Mouse (Mus musculus) c-Kit-positive CD71-negative TER-119-negative erythroid progenitor cells, embryonic 14.5 days (primary cell): ENCODE measurements around the gene Gpr34.

ENCODE experiments used
- DNase-seq: peaks from one replicate; pipeline ENCODE4 v3.0.0-alpha.2; 2013; ENCODE audit warnings: low read depth

Gene Gpr34

DNA sequence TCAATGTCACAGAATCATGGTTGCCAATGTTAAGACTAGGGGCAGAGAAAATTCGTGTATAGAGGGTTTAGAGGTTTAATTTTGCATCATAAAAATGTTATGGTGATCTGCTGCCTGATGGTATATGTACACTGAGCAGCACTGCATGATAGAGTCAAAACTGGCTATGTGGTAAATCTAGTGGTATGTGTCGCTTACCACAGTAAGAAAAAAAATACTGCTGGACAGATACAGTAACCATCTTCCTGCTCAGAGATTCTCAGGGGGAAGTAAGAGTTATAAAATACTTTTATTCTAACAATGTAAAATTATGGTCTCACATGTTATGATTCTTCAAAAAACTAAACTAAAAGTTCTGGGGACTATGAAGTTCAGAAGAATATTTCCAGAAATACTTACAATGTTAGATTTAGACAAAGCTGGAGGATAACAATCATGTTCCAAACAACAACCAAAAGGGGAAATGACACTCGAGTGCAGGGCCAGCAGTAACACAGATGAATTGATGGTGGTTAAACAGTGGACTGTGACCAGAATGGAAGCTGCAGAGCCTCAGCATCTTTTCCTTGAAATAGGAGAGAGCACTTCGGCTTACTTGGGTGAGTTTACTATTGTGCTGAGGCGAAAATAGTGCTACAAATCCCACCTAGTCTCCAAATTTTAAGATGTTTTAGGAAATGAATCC is at the start of gene Gpr34:
Gene Gpr34, plus strand, starts transcription at position 491 of the 685 bp plus-strand sequence.
- DNase-seq: no peak

GRCm38 (mm10) chrX:13599373-13599772 is 32.5 kb upstream of the Gpr34 start:
- no peak for DNase-seq

- no peak for DNase-seq
These were observed 31.9 kb upstream of the Gpr34 start for GRCm38 (mm10) chrX:13599966-13600365.

DNA sequence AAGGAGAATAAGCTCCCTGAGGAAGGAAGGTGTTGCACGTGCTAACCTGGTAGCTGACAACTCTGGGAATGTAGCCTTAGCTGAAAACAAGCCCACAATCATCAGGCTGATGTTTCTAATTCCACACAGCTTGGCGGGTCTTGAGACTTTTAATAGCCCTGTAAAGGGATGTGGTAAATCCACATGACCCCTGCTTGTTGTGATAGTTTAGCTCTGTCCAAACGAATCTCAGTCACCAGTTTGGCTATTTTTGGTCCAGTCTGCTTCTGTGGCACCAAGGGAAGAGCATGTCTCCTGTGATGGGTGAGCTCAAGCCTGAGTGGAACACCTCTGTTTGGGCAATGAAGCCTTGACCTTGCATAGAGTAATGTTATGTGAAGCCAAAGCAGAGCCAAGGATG is 25.1 kb upstream of the Gpr34 start:
- DNase-seq: no peak

GRCm38 (mm10) chrX:13607752-13608151 is 24.1 kb upstream of the Gpr34 start:
- DNase-seq: no peak

- DNase-seq: no peak
These were observed 20.8 kb upstream of the Gpr34 start for GRCm38 (mm10) chrX:13611114-13611513.

GRCm38 (mm10) chrX:13612115-13612514 is 19.8 kb upstream of the Gpr34 start:
- no peak for DNase-seq

DNA sequence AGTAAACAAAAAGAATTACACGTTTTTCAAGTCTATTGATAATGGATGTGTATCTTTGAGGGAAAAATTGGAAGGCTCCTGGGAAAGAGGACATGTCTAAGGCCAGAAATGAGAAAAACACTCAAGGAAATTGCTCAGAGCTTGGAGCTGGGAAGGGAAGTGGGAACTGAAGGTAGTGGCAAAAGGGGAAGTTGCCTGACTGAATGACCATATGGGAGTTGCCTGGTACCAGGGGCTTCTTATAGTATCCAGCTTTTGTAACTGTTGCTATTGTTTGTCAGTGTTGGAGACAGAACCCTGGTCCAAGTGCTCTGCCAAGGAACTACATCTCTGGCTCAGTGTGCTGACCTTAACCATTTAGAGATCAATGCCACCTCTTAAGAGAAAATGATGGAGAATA is 15.2 kb upstream of the Gpr34 start:
- no peak for DNase-seq

DNA sequence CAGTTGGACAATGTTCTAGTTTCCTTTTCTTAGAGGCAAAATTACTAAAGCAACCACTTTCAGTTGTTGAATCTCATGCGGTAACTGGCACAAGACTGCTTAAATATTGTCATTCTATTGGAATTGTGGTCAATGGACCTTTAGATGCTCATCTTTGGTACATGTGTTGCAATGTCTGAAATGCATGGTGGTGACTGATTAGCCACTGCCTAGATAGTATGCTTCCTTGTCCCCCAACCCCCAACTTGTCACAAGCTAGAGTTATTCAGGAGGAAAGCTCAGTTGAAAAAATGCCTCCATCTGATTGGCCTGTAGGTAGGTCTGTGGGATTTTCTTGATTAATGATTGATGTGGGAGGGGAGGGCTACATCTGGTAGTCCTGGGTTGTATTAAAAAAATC is 14.6 kb upstream of the Gpr34 start:
- DNase-seq: no peak

DNA sequence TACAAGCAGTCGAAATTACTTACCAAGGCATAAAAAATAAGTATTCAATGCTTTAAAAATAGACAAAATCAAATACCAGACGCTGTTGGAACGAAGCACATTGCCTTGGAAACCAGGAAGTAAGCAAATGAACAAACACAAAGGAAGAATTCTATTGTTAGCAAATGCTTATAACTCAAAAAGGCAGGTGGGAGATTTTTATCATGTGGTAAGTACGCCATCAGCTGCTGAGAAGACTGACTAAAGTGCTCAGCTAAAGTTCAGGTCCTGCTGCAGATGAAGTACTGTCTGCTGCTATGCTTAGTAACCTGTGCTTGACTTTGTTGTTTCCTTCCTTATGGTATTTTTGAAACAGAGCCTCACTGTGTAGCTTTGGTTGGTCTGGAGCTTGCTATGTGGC is 13.4 kb upstream of the Gpr34 start:
- no peak for DNase-seq

DNA sequence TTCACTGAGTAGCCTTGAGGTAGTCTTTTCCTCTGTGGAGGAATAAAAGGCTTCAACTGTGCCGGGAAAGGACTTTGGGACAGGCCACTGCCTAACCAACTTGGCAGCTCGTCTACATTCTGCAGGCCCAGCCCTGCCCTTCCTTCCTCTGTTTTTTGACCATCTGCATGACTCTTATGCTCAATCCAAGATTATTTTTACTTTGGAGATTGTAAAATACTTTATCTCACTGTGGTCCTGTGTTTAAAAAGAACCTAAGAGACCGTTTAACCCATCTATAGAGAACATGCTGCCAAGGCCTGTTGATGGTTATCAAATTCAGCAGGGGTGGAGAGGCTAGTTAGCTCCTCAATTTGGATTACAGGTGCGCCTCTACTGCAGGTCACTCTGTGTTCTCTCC is 10.4 kb upstream of the Gpr34 start:
- no peak for DNase-seq

GRCm38 (mm10) chrX:13622654-13623053 is 9.2 kb upstream of the Gpr34 start:
- DNase-seq: no peak

DNA sequence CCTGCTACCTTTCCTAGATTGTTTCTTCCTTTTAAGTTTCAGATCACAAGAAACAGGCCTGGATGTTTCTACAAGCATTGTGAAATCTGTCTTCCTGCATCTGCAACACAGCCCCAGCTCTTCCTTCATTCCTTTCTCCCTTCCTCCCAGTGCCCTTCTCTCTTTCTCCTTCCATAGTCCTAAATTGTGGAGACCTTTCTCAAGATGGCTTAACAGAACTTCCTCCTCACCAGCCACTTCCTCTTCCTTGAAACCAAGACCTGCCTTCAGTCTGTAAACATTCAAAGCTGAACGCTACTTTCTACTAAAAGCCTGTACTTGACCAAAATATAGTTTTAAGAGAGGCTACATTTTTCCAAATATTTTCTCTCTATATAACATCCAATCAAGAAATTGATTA is 4.5 kb downstream of the Gpr34 start:
- DNase-seq: no peak

DNA sequence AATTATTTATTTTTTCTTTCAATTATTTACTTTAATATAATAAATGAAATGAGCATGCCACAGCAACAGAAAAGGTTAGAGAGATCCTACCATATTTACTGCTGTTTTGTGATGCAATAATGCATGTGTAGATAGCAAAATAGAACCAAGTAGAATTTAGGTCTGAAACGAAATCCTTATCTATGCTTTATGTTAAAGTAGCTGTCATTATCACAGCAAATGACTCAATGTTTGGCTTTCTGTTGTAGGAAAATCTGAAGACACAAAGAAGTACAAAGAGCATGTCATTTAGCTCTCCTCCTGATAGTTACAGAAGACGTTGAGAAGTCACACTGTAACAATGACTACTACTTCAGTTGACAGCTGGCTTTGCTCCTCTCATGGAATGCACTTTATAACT is 7.0 kb downstream of the Gpr34 start:
- no peak for DNase-seq

GRCm38 (mm10) chrX:13651889-13652288 is 20.0 kb downstream of the Gpr34 start:
- DNase-seq: no peak

DNA sequence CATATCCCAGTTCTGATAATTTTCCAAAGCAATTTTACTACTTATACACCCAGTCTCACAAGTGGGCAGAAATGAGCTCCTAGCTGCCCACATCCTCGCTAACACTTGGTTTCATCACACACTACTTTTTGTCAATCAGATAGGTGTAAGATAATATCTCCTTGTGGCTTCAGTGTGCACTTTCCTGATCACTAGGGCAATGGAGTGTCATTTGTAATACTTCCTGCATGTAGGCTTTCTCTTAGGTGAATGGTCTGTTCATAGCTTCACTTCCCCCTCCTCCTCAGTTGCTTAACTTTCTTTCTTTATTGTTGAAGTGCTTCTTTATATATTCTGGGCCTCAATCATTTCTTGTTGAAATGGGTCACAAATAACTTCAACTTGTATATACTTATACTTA is 20.4 kb downstream of the Gpr34 start:
- no peak for DNase-seq

DNA sequence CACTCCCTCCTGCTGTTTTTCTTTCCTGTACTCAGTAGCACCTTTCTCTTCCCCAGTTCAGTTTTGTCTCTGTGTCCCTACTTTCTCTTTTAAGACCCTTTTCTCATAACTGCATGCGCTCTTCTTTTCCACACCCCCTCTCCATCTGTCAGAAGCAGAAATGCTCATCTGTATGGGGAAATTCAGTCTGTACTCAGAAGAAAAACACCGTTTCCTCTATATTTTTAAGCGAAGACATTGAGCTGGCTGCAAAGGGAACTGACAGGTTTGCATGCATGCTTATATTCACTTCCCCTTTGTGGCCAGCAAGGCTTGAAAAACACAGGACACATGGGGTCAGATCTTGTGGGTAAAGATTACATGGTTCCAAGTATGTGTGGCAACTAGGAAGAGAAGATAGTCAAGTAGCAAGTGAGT is 23.1 kb downstream of the Gpr34 start:
- no peak for DNase-seq

- DNase-seq: no peak
These were observed 24.0 kb downstream of the Gpr34 start for GRCm38 (mm10) chrX:13655906-13656305.

GRCm38 (mm10) chrX:13656721-13657120 is 24.8 kb downstream of the Gpr34 start:
- peak; percentile 40 for DNase-seq

- DNase-seq: no peak
These were observed 26.8 kb downstream of the Gpr34 start for GRCm38 (mm10) chrX:13658616-13659140.

DNA sequence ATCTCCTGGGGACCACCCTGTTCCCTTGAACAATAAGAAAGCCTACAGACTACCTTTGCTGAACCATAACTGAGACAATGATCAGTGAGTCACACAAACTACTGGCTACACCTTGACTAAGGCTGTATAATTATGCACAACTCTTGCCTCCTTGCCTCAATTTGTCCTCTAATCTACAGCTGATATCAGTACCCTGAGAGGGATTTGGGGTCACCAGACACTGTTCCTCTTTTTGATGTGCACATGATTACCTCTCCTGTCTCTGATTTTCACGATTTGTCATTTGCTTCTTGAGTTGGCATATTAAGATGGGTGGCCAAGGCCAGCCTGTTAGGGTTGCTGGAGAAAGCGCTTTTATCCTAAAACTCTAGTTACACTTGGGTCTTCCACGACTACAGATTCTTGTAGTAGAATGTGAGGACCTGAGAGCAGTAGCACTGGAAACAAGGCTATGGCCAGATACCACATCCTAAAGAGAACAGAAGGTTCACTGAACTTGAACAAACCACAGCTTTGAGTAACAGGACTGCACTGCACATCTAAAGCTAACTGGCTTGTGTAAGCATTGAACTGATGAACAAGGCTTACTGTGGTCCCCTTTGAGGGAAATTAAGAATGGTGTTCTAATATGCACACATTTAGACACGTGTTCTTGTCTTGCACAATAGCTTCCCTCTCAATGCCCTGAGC is 27.5 kb downstream of the Gpr34 start:
- DNase-seq: no peak

GRCm38 (mm10) chrX:13661063-13661462 is 29.2 kb downstream of the Gpr34 start, which contains the start of gene Gpr82:
Gene Gpr82, plus strand, starts transcription at chrX:13661363.
- no peak for DNase-seq

GRCm38 (mm10) chrX:13668867-13669266 is 37.0 kb downstream of the Gpr34 start:
- no peak for DNase-seq

DNA sequence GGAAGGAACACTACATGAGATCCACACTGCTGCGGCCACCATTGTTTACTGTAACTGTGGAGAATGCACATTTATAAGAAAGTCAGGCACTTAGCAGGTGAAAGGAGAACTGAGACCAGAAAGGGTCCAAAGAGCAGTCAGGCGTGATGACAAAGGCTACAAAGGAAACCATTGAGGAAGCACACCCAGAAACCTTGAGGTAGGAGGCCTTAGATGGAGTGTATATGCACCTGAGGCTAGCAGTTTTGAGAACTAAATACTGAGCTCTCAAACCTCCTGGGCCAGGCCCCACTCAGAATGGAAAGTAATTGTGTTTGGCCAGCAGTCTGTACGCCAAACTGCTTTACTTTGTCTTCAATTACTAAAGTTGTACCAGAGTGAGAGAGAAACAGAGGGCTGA is 38.5 kb downstream of the Gpr34 start:
- DNase-seq: no peak
